Mouse (Mus musculus): ENCODE data around the gene BC030867. TPM values are rescaled to one million over a fixed set of nuclear protein-coding genes. Genes with fewer than 3 reads are reported as not detected.

The BC030867 gene
- total RNA-seq, 4 experiments from 2014 or later: 0.41 to 0.83 (median 0.56) TPM

DNA sequence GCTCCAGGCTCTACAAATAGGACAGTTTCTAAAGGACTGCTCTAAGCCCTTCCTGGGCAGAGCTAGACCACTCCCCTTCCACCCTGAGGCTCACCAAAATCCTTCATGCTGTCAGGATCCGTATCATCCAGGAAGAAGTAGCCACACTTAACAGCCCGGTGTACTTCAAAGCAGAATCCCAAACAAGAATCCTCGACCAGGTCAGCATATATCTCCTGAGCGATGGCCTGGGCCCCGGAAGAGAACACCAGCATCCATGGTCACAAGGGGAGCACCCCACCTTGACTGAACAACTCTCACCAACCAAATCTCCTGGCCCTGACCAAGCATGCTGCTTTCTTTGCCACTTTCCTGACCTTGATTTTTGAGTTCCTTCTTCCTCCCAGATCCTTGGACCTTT, 45.7 kb downstream of the BC030867 start:
- DNase-seq: no peak

- DNase-seq: no peak
Measured at GRCm38 (mm10) chr11:102294887-102295597, 46.4 kb downstream of the BC030867 start.

GRCm38 (mm10) chr11:102295598-102296471, 47.2 kb downstream of the BC030867 start:
- DNase-seq: no peak

DNA sequence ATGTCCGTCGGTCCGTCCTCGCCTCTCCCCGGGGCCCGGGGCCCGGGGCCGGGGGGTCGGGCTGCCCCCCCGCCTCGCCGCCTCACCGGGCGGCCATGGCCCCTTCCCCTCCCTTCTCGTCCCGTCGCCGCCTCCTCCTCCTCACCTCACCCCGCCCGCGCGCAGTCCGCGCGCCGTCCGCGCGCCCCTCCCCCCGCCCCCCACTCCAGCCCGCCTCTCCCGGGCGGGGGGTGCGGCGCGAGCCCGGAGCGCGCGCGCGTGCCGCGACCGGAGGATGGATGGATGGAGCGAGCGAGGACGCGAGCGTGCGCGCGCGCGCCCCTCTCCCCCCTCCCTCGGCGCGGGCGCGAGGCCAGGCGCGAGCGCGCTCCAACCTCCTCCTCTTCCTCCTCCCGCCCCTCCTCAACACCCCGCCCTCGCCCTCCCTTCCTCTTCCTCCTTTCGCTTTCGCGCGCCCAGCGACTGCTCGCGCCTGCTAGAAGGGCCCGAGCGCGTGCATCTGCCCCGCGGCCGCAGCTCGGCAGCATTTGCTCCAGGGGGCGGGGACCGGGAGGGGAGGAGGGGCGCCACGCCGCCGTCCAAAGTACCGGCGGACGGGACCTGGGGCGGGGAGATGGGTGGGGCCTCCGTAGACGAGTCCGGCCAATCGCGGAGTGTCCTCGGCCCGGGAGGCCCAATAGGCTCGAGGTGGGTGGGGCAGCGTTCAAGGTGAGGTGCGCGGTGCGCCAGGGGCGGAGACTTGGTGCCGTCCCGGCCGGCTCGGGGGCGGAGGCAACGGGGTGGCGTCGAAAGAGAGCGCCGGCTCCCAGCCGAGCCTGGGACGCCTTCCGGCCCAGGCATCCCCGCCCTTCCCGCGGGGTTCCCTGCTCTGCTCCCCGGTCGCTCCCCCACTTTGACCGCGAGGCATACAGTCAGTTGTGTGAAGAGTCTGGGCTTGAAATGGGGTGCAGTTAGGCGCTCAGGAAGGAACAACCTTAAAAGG, 48.1 kb downstream of the BC030867 start, which contains the start of gene Atxn7l3:
Gene Atxn7l3, minus strand, starts transcription at position 141 of the 982 bp plus-strand sequence.
- DNase-seq: peak; percentile 99

- no peak for DNase-seq
Measured at GRCm38 (mm10) chr11:102297577-102298556, 49.2 kb downstream of the BC030867 start.

DNA sequence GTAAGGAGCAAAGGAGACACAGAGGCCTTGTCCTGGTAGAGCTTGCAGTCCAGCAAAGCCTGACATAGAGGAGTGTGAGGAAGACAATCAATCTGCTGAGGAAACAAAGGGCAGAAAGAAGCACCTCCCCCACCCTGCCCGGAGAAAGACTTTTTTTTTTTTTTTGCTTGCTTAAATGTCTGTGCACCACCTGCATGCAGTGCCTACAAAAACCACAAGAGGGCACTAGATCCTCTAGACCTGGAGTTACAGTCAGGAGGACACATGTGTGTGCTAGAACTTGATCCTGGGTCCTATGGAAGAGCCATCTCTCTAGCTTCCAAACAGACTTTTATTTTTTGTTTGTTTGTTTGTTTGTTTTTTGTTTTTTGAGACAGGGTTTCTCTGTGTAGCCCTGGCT, 51.2 kb downstream of the BC030867 start:
- DNase-seq: no peak

- DNase-seq: no peak
Measured at GRCm38 (mm10) chr11:102304141-102304540, 55.5 kb downstream of the BC030867 start.

GRCm38 (mm10) chr11:102305359-102305758, 56.7 kb downstream of the BC030867 start:
- DNase-seq: no peak

DNA sequence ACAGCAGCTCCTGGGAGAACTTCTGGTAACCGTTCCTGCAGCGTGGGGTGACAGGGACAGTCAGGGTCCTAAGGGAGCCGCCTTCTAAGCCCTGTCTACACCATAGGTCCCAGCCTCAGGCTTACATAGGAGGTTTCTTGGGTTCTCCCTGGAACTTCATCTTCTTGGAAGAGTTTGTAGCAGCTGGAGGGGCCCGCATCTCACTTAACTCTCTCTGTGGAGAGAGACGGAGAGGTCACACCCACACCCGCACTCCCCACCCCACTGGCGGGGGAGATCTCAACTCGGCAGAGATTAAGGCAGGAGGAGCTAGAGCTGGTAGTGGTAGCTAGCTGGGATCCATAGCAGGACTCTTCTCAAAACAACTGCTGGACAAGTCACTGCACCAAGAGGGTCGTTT, 59.4 kb downstream of the BC030867 start:
- no peak for DNase-seq

GRCm38 (mm10) chr11:102308979-102309378, 60.3 kb downstream of the BC030867 start:
- peak; percentile 96 for DNase-seq

- DNase-seq: no peak
Measured at GRCm38 (mm10) chr11:102309821-102310617, 61.3 kb downstream of the BC030867 start.

DNA sequence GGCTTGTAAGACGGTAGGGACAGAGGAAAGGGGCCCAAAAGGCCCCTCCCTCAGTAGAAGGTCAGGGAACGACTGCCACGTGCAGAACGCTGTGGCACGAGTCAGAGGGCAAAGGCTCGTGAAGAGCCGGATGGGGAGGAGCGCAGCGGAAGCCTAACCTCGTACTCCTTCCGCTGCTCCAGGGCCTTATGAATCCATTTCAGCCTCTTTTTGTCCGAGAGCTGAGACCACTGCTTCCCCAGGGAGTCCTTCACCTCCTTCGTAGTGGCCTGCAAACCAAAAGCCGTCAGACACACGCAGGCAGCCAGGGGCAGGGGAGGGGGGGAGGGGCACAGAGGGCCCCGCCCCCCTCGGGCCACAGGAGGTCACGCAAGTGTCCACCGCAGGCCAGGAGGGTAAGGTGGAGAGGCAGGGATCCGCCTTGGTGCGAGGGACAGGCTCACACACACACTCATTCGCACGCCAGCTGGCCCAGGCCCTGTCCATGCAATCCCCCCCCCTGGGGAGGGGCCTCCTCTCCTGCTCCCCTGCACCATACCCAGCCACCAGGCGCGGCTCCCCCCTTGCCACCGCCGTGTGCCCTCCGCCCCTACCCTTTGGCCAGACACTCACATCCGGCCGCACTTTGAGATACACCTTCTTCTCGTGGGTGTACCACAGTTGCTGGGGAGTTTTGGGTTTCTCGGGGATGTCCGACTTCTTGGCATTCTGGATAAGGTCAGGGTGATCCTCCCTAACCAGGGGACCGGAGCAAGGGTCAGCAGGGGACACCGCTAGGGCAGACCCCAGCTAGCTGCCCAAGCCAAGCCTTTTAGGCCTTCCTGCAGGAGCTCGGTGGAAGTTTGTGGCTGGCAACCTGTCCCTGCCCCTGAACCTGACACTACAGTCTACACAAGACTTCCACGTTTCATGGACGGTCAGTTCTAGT, 62.4 kb downstream of the BC030867 start:
- DNase-seq: no peak

- DNase-seq: no peak
Measured at GRCm38 (mm10) chr11:102311966-102312365, 63.3 kb downstream of the BC030867 start.

DNA sequence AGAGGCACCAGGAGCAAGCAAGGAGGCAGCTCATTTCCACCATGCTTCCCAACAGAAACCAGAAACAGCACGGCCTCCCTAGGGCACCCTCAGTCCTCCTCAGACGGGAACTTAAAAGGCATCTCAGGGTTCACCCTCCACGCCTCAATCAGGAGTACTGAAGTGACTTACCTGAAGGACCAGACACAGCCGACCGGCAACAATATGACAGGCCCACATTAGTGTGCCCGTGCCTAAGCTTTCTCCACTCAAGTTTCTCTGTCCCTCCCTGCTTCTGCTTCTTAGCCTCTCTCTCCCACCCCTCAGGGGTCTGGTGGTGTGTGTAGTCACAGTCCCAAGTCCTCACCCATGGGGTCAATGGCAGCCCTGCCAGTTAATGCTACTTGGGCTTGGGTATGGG, 63.9 kb downstream of the BC030867 start:
- DNase-seq: no peak

GRCm38 (mm10) chr11:102314321-102314720, 65.6 kb downstream of the BC030867 start:
- DNase-seq: no peak

All from adrenal gland, adult 8-10 months (tissue).